Mouse (Mus musculus) liver, adult (tissue): ENCODE data around the gene Shisa7.

ENCODE experiments used
- GATA4 ChIP-seq: IDR thresholded peaks from 2 replicates; pipeline ENCODE4 v1.6.1; 2014; ENCODE audit warnings: mild to moderate bottlenecking, low read length; ENCODE audit not compliant: insufficient replicate concordance

Gene Shisa7

DNA sequence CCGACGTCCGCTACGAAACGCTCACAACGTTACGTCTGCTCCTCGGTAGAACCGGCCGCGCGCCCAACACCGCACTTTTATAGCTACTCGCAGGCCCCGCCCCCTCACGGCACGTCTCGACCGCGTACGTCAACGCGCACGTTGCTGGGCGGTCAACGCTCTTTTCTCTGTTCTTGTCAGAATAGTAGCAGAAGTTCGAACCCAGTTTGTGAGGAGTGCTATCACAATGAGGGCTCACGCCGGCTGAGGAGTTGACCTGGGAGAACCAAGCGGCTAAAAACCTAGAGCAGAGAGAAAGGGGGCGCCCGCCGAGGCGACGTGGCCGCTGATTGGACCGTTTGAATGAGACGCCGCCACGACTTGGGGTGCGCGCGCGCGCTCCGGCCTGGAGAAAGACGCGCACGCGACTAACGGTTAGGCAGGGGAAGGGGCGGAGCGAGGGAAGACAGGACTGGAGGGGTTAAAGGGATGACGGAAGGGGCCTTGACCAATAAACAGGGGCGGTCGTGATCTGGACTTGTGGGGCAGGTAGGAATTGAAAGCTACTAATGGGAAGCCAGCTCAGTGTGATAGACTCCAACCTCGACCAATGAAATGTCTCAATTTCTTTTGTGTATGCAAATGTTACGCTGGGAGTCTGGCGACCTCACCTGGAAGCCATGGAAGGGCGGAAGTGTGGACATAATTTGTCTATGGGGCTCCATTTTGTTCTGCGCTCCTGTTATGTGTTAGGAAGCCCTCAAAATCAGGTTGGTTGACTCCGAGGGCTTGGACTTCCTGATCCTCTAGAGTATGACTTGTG, 32.0 kb downstream of the Shisa7 start, which contains the start of gene Ube2s:
TSS of gene Ube2s (minus strand) at position 288 of the 802 bp plus-strand sequence.
- TF ChIP-seq GATA4 = no peak

DNA sequence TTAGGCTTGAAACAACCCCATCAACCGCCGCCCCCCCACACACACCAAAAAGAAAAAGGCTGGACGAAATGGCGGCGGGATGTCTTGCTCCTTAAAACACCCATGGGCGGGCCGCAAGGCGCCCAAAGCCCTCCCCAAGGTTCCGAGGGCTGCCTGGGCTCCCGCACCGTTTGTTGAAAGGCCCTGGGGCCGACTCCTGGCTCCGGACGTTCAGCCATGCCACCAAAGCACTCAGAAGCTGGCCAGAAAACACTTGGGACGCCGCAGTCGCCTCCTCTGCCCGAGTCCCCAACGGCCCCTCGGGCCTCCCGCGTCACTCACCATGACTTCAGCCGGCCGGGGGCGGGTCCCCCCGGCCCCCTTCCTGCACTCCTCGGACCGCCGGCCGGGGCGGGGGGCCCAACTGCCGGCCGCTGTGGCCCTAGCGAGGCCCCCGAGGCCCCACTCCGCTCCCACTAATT, 32.6 kb downstream of the Shisa7 start:
- no peak for TF ChIP-seq GATA4

DNA sequence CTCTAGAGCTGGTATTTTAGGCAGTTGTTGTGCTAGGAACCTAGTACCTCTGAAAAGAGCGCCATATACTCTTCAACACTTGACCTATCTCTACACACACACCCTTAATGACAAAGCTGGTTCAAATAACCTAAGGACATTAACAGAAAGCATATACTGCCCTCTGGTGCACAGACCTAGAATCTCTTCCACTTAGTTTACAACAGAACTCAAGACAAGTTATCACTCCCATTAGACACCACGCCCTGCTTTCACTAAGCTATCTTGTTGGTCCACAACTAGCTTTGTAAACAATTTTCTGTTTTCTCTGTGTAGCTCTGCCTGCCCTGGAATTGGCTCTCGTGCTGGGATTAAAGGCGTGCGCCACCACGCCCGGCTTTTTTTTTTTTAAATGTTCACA, 37.8 kb downstream of the Shisa7 start:
- TF ChIP-seq GATA4 = no peak

DNA sequence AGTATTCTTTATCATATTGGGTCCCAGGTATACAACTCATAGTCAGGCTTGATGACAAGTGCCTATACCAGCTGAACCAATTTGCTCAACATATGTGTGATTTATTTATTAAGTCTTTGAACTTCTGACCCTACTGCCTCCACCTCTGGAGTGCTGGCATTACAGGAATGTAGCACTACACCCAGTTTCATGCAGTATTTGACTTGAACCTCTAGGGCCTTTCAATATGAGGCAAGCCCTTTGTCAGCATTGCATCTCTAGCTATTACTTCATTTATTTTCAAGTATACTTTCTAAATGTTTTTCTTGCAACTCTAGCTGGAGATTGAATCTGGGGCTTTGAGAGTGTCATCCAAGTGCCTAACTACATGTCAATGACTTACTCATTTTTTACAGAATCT, 42.2 kb downstream of the Shisa7 start:
- TF ChIP-seq GATA4 = no peak

- no peak for TF ChIP-seq GATA4
Measured at GRCm38 (mm10) chr7:4795767-4796433, 48.6 kb downstream of the Shisa7 start.

- no peak for TF ChIP-seq GATA4
Measured at GRCm38 (mm10) chr7:4794631-4795168, 49.8 kb downstream of the Shisa7 start.

DNA sequence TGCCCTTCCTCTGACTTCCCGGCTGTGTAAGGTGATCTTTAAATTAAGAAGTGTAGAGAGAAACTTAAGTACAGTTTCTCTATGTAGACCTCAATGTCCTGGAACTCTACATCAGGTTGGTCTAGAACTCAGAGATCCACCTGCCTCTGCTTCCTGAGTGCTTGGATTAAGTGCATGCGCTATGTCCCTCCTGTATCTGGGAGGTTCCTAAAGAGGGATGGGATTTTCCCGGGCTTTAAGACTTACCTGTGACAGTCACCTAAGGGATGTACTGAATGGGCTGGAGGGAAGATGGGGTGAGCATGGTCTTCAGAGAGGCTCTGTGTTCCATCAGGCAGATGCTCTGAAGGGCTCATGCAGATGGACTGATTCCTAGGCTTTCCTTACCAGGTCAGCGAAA, 50.8 kb downstream of the Shisa7 start:
- TF ChIP-seq GATA4 = no peak

DNA sequence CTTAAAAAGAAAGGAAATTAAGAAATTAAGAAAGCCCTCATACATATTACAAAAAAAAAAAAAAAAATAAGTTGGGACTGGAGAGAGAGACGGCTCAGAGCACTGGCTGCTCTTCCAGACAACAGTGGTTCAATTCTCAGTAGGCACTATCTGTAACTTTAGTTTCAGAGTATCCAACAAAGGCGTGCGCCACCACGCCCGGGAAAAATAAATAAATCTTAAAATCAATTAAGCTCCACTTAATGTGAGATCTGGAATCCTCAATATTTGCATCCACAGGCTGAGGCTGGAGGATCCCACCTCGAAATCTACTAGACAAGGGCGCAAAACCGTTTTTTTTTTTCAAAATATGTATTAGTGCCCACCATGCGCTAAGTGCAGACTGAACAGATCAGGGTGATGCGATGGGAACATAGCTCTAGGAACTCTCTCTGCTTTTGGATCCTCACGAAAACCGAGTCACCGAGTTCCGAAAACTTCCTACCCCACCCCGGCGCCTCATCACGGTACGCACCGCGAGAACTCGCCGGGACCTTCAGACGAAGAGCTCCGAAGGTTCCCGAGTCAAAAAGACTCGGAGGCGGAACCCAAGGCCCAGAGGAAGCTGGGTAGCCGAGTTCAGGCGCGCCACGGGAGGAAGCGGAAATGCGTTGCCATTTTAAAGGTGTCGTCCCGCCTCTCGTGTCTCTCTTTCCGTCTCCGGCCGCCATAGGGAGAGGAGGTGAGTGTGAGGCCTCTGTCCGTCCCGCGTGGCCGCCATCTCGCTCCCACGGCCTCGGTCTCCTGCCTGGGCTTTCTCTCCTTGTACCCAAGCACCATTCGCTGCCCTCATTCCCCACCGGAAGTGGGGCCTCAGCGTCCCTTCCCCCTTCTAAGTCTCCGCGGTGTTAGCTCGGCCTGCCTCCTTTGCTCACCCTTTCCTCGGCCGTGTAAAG, 52.0 kb downstream of the Shisa7 start, which contains the start of gene Rpl28:
TSS of gene Rpl28 (plus strand) at position 597 of the 935 bp plus-strand sequence.
- no peak for TF ChIP-seq GATA4

DNA sequence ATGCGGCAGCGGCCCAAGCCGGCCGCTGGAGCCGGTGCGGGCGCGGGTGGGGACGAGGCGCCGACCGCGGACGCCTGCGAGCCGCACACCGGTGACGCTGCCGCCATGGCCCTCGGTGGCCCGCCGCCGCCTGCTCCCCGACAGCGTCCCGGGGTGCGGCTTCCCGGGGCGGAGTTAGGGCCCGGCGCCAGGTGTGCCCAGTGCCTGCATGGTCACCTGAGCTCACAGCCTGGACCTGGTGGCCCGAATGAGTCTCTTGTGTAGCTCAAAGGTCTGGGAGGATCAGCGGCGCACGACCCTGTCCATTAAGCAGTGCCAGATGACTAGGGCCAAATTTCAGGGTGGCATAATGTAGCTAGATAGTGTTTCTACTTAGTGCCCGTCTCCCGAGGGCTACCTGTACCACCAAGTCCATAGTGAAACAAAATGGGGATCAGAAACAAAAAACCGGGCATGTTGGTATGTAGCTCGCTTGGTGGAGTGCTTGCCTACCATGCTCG, 55.0 kb downstream of the Shisa7 start, which contains the start of gene Tmem238:
TSS of gene Tmem238 (minus strand) at position 221 of the 500 bp plus-strand sequence.
- TF ChIP-seq GATA4 = no peak

- no peak for TF ChIP-seq GATA4
Measured at GRCm38 (mm10) chr7:4788499-4789435, 55.7 kb downstream of the Shisa7 start.

DNA sequence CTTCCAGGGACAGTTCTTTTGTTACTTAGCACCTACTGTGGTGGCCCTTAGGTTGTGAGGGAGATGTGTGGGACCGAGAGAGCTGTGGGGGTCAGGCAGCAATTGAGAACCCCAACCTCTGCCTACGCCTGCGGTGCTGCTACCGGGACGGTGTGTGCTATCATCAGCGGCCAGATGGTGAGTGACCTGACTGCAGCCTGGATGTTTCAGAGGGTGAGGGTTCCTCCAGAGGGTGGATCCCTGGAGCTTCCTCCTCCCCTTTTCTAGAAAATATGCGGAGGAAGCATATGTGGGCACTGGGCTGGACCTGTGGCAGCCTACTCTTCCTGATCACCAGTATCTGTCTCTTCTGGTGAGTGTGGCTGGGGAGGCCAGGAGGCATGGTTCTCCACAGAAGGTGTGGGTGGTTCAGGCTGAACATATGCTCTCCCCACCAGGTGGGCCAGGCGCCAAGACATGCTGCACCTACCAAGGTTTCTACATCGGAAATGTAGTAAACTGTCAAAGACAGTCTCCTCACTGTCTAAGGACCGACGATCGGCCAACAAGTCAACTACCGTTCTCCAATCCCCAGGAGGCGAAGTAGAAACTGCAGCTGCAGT, 60.7 kb downstream of the Shisa7 start:
- TF ChIP-seq GATA4 = no peak

DNA sequence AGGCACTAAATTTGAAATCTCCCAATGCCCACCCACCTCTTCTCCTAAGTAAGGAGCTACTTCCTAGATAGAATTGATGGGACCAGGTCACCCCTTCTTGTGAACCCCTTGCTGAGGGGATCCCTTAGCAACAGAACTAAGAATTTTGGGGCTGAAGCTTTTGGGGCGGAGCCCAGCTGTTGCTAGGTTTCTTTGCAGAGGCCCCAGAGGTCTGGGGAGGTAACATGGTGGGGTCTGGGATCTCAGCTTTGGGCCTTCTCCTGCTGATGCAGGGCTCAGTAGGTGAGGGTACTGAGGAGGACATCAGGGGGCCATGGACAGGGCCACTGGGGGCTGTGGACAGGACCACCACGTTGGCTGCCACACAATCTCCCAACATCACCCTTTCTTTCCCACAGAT, 61.7 kb downstream of the Shisa7 start, which contains the start of the genes Il11 and Tmem190:
TSS of gene Il11 (minus strand) at position 101 of the 400 bp plus-strand sequence.
TSS of gene Tmem190 (plus strand) at position 179 of the 400 bp plus-strand sequence.
- no peak for TF ChIP-seq GATA4

- TF ChIP-seq GATA4 = no peak
Measured at GRCm38 (mm10) chr7:4782130-4782529, 62.4 kb downstream of the Shisa7 start.

- no peak for TF ChIP-seq GATA4
Measured at GRCm38 (mm10) chr7:4779921-4780320, 64.6 kb downstream of the Shisa7 start.
